Mouse (Mus musculus) thymus, postnatal 36 days (tissue): ENCODE results near the gene Hoxc13.

Source experiments
- DNase-seq, 2 experiments: peaks; one replicate each; pipeline ENCODE4 v3.0.0; 2022; ENCODE audit warnings: mixed read lengths in 2 of 2

Gene Hoxc13

GRCm38 (mm10) chr15:102937036-102937666 is 16.2 kb downstream of the Hoxc13 start:
- DNase-seq = no peak

GRCm38 (mm10) chr15:102939256-102940155 is 18.6 kb downstream of the Hoxc13 start:
- DNase-seq = no peak

GRCm38 (mm10) chr15:102942739-102943467 is 22.0 kb downstream of the Hoxc13 start:
- DNase-seq = no peak

GRCm38 (mm10) chr15:102943468-102943813 is 22.5 kb downstream of the Hoxc13 start:
- DNase-seq = no peak

GRCm38 (mm10) chr15:102945185-102946077 is 24.5 kb downstream of the Hoxc13 start:
- DNase-seq = no peak

GRCm38 (mm10) chr15:102947276-102947675 is 26.4 kb downstream of the Hoxc13 start:
- DNase-seq = no peak

GRCm38 (mm10) chr15:102948842-102949241 is 27.9 kb downstream of the Hoxc13 start:
- no peak for DNase-seq

- no peak for DNase-seq
These were observed 28.8 kb downstream of the Hoxc13 start for GRCm38 (mm10) chr15:102949696-102950095.

- no peak for DNase-seq
These were observed 30.0 kb downstream of the Hoxc13 start for GRCm38 (mm10) chr15:102950877-102951276.

GRCm38 (mm10) chr15:102953561-102953960 is 32.7 kb downstream of the Hoxc13 start:
- DNase-seq = no peak

GRCm38 (mm10) chr15:102954192-102955006 is 33.5 kb downstream of the Hoxc13 start, which contains the start of gene Hoxc11:
TSS of gene Hoxc11 (plus strand) at chr15:102954427.
- no peak for DNase-seq

GRCm38 (mm10) chr15:102955007-102955382 is 34.1 kb downstream of the Hoxc13 start:
- no peak for DNase-seq

GRCm38 (mm10) chr15:102955833-102956640 is 35.1 kb downstream of the Hoxc13 start:
- DNase-seq = no peak

GRCm38 (mm10) chr15:102956906-102957305 is 36.0 kb downstream of the Hoxc13 start:
- no peak for DNase-seq

GRCm38 (mm10) chr15:102959663-102960191 is 38.8 kb downstream of the Hoxc13 start:
- no peak for DNase-seq

GRCm38 (mm10) chr15:102961728-102962127 is 40.8 kb downstream of the Hoxc13 start:
- no peak for DNase-seq

- no peak for DNase-seq
These were observed 41.6 kb downstream of the Hoxc13 start for GRCm38 (mm10) chr15:102962492-102962891.

GRCm38 (mm10) chr15:102963259-102963658 is 42.4 kb downstream of the Hoxc13 start:
- no peak for DNase-seq

- DNase-seq = no peak
These were observed 43.1 kb downstream of the Hoxc13 start for GRCm38 (mm10) chr15:102963671-102964640.
